Mouse (Mus musculus): ENCODE results near the gene Ebf4.

The Ebf4 gene

DNA sequence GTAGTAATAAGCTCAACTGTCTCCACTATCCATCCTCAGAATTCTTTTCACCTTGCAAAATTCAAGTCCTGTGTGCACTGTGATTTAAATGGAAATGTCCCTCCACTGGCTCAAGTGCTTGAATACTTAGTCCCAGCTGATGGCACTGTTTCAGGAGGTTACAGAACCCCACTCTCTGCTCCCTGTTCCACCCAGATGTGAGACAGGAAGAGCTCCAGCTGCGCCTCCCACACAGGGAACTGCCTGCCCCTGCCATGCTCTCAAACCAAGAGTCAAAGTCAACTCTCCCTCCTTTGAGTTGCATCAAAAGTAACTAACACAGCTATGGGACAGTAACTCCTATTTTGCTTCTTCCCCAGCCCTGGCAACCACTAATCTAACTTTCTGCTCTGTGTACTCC lies 91.2 kb downstream of the Ebf4 start:
- CTCF ChIA-PET, result no interaction called here

- CTCF ChIA-PET, result interaction anchor here (1.2 kb wide), 1 partner anchor 209 kb away, joined by 3 read pairs; no protein-coding TSS in a partner anchor
These were observed 93.8 kb downstream of the Ebf4 start for GRCm38 (mm10) chr2:130388796-130389195.

DNA sequence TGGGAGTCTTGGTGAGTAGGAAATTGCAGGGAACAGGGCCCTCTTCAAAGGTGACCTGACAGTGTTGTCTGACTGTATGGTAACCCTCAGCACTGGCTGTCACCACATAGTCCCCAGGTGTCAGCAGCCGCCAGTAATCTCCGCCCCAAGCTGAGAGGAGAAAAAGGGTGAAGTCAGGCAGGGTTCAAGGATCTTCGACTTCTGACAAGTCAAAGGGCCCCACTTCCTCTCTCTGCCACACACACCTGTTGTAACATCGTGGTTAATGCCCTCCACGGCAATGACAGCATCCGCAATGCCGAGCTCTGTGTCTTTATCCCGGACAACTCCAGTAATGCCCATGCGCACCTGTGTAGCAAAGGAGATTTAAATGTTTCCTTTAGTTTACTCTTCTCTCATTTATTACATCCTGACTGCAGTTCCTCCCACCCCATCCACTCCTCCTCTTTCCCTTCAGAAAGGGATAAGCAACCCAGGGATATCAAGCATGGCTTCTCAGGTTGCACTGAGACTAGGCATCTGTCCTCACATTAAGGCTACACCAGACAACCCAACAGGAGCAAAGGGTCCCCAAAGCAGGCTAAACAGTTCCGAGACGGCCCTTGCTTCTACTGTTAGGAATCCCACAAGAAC lies 96.1 kb downstream of the Ebf4 start:
- CTCF ChIA-PET, result interaction anchor here (0.6 kb wide), 1 partner anchor 176 kb away, joined by 5 read pairs; no protein-coding TSS in a partner anchor

DNA sequence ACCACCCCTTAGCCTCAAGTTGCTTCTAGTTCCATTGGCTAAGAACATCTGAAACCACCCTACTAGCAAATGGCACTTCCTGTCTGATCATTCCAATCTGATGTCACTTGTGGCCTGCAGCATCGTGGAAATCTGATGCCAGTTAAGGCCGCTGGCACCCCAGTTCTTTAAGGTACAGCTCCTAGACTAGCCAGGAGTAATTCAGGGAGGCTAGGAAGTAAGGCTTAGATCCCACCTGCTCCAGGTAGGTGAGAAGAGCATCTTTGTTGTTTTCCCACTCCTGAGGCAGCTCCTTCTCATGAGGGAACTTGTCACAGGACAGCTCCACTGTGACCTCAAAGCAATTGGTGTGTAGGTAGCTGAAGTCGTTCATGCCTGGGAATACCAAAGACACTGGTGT lies 97.9 kb downstream of the Ebf4 start:
- CTCF ChIA-PET, result no interaction called here

GRCm38 (mm10) chr2:130395696-130396095 lies 100.7 kb downstream of the Ebf4 start:
- CTCF ChIA-PET, result no interaction called here

GRCm38 (mm10) chr2:130397186-130397985 lies 102.4 kb downstream of the Ebf4 start, which contains the start of gene Cpxm1:
Cpxm1 (minus strand) TSS chr2:130397574.
- CTCF ChIA-PET, result no interaction called here

DNA sequence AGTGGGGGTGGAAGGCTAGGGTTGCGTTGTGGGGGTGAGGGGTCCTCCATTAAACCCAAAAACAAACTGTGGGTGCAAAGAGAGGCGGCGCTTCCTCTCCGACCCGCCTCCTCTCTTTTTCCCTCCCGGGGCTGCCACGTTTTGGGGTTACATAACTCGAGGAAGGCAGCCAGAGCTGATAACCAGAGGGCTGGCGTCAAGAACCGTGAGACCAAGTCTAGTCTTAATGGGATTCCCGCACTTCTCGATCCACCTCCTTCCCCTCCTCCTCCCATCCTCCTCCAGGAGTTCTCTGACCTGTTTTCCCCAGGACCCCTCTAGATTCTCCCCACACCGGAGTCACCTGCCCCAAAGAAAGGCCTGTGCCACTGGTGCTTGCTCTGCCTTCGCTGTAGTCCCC lies 103.1 kb downstream of the Ebf4 start:
- CTCF ChIA-PET, result no interaction called here

DNA sequence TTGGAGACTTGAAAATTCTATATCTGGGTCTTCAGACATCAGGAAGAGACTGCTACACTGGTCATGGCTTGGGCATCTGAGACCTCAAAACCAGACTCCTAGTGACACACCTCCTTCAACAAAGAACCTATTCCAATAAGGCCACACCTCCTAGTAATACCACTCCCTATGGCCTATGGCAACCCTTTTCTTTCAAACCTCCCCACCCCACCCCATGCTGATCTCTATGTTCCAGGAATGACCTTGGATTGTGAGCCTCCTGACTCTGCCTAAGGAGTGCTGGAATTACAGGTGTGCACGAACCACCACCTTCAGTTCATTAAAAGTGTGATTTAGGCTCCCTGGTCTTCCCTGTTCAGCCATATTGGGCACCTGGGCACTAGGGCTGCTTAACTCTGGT lies 105.1 kb downstream of the Ebf4 start:
- CTCF ChIA-PET, result no interaction called here

- CTCF ChIA-PET, result no interaction called here
These were observed 106.9 kb downstream of the Ebf4 start for GRCm38 (mm10) chr2:130401891-130402290.

- CTCF ChIA-PET, result interaction anchor here (0.6 kb wide), 2 partner anchors 602 to 998 kb away, joined by 3 to 4 read pairs; no protein-coding TSS in a partner anchor
These were observed 110.0 kb downstream of the Ebf4 start, which contains the start of the genes Gm28372 and 1700020A23Rik for GRCm38 (mm10) chr2:130404939-130405338. Gm28372 (plus strand) TSS chr2:130405239. 1700020A23Rik (plus strand) TSS chr2:130405259.

DNA sequence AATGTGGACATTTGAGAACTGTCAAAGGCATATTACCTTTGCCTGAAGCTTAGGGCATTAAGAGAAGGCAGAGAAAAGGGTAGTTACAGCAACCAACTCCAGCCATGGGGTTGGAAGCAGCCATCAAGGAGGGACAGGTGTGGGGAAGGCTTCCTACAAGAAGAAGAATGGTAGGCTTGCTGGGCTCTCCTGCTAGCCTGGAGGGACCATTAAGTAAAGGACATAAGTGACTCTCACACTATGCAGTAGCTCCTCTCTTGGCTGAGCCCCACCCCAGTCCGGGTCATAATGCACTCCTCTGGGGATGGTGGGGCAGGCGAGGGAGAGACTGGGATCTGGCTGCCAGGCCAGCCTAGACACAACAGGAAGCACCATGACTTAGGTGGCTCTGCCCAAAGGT lies 111.2 kb downstream of the Ebf4 start, which contains the start of gene Tmem239:
Gene Tmem239 (plus strand): TSS at position 301 of the 400 bp plus-strand sequence.
- CTCF ChIA-PET, result no interaction called here

DNA sequence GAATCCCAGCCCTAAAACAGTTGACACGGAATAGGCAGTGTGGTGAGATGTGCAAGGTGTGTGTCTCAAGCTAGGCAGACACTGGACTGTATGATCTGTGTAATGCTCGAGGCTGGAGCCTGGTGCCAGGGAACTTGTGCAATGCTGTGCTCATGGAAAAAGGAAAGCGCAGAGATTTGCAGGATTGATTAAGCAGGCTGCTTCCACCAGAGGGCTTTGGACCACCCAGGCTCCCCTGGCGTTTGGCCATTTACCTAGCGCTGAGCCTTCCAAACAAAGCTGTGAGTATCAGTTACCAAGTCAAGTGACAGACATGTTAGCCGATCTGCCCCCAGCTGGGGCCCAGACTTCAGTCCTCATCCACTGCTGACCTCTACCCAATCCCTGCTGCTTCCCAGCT lies 113.2 kb downstream of the Ebf4 start:
- CTCF ChIA-PET, result no interaction called here

DNA sequence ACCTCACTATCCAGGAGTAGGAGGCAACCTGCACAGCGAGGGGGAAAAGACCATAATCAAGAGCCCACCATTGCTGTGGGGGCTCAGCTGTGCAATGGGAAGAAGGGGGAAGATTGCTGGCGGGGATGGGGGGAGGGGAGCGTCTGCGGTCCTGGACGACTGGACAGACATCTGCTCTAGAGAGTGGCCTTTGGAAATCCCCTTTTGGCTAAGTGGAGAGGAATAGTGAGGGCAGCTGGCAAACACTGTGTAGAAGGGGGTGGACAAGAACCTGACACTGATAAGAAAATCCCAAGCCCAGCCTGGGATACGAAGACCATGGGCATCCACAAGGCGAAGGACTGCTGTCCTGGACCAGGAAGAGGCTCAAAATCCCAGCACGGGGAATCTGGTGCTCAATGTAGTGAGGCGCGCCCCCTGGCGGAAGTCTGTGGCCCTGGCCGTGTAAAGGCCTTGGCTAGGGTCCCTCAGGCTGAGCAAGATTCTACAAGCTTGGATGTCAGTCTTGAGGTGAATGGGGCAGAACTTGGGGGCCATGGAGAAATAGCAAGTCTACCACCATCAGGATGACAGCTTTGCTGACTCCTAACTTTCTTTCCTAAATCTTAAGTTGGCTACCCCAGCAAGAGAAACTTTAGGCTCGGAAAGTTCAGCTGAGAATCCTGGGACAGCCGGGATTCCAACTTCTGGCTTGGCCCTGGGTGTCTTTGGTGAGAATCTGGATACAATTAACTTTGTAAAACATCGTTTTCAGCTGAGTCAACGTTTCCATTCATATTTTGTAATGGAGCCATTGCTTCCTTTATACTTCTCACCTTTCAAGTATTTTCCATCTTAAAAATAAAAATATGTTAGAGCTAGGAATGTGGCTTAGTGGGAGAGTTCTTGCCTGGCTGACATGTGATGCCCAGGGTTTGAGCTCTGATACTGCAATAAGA lies 116.9 kb downstream of the Ebf4 start:
- CTCF ChIA-PET, result interaction anchor here (0.6 kb wide), 1 partner anchor 196 kb away, joined by 9 read pairs; no protein-coding TSS in a partner anchor

DNA sequence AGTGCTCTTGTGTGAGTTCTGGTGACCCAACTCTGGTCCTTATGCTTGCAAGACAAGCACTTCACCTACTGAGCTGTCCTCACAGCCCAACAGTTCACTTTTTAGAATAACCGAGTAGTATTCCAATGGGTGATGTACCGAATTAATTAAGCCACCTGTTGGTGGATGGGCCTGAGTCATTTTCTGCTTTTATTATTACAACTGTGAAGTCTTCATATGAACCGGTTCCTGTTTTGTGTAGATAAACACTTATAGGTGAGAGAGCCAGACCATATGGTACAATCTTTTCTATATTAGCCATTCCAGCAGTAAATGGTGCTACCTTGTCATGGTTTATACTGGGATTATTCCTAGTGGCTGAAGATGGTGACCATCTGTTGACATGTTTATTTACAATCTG lies 117.8 kb downstream of the Ebf4 start:
- CTCF ChIA-PET, result no interaction called here

DNA sequence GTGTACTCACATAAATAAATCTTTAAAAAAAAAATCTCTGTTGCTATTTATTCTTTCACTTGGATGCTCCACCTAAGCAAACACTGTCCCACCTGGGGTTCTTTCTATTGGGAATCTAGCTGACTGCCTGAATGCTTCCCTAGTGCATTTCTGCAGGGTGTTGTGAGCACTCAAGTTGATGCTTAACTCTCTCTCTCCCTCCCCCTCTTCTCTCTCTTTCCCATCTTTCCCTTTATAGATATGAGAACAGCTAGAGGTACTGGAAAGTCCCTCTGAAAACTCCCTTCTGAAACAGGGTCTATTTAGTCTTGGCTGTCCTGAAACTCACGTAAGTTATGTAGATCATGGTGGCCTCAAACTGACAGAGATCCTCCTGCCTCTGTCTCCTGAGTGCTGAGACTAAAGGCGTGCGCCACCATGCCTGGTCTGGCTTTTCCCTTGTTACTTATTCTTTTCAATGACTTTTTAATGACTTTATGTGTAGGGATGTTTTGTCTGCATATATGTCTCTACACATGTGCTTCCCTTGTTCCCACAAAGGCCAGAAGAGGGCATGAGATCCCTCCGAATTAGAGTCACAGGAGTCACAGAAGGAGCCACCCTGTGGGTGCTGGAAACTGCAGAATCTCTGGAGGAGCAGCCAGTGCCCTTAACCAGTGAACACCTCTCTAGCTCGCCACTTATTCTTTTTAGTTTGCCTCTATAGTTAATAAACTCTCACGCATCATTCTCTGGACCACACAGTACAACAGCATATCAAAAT lies 119.3 kb downstream of the Ebf4 start:
- CTCF ChIA-PET, result no interaction called here
